Mouse (Mus musculus) thymus, adult 2 months (tissue): ENCODE data around the gene Aaas. TPM values are rescaled to one million over a fixed set of nuclear protein-coding genes. Genes with fewer than 3 reads are reported as not detected.

Experiments used
- DNase-seq: peaks from one replicate; pipeline ENCODE4 v3.0.0; 2021
- H3K27ac ChIP-seq: fragments of 200-500 bp; 2 replicates; pipeline ENCODE4 v1.5.1; 2012; ENCODE audit warnings: low read length, control low read depth; ENCODE audit not compliant: control insufficient read depth, insufficient read depth
- H3K27me3 ChIP-seq: fragments of 200-500 bp; 2 replicates; pipeline ENCODE4 v1.6.1; 2012; ENCODE audit warnings: mild to moderate bottlenecking, low read length, moderate library complexity, mixed read lengths; ENCODE audit not compliant: control insufficient read depth, insufficient read depth
- H3K36me3 ChIP-seq: fragments of 200-500 bp; 2 replicates; pipeline ENCODE4 v1.6.1; 2012; ENCODE audit warnings: mild to moderate bottlenecking, low read length, moderate library complexity; ENCODE audit not compliant: control insufficient read depth, insufficient read depth
- H3K4me1 ChIP-seq: fragments of 200-500 bp; replicated peaks from 2 replicates; pipeline ENCODE4 v1.6.1; 2012; ENCODE audit warnings: low read length; ENCODE audit not compliant: control insufficient read depth, insufficient read depth
- H3K4me3 ChIP-seq: fragments of 200-500 bp; 2 replicates; pipeline ENCODE4 v1.5.1; 2012; ENCODE audit warnings: mild to moderate bottlenecking, low read length, control low read depth, moderate library complexity; ENCODE audit not compliant: control insufficient read depth, insufficient read depth
- CTCF ChIP-seq: fragments of 200-500 bp; IDR thresholded peaks from 2 replicates; pipeline ENCODE4 v1.5.1; 2012; ENCODE audit warnings: mild to moderate bottlenecking, control low read depth, low read length, moderate library complexity, borderline replicate concordance; ENCODE audit not compliant: control insufficient read depth, poor library complexity, insufficient read depth; ENCODE audit errors: extremely low read depth
- POLR2A ChIP-seq: fragments of 200-500 bp; IDR thresholded peaks from 2 replicates; pipeline ENCODE4 v1.6.1; 2012; ENCODE audit warnings: mild to moderate bottlenecking, low read length, control low read depth, moderate library complexity; ENCODE audit not compliant: control insufficient read depth, poor library complexity, insufficient read depth; ENCODE audit errors: extremely low read depth
- whole genome bisulfite sequencing: fragments of 180-500 bp; shearing (Covaris S2); methylation state at CpG from one replicate; pipeline ENCODE4 v1.1.7; 2018; 5-methylcytosine and 5-hydroxymethylcytosine counted together
- polyA plus RNA-seq: library from polyadenylated mRNA; depleted of rRNA; stranded (reverse); fragments of >200 nt; gene quantifications from 2 replicates; pipeline ENCODE4 v1.2.3, GENCODE M21; 2012; rRNA removed

The Aaas gene
- polyA plus RNA-seq = 106 and 107 TPM in 2 replicates

DNA sequence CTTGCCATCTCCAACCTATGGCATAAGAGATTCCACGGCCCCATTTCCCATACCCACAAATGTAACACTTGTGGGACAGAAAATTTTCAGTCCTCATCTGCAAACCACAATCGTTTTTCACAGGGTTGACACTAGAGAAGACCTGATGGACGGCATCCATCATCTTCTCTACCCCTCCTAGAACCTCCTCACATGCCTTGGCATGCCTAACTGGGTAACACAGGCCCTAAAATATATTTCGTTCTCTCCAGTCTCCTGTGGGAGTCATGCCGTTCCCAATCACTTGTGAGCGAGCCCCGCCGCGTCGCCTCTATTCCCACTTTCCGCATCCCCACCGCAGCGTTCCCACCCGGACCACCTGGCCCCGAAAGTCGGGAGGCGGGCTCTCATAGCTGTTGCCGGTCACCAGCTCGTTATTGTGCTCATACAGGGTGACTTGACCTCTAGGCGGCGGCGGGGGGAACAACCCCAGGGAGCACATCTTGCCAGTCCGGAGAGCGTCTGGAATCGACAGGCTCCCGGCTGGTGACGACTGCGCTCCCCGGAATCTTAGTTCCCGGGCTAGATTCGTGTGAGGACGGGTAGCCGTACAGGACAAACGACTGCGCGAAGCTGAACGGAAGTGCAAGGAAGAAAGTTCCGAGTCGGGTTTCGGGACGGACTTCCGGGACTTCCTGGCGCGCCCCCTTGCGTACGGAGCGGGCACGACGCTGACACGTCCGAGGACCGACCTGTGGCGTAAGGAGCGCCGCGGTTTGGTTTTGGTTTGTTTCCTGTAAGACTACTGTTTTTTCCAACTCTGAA lies at the start of gene Aaas:
TSS of gene Aaas (minus strand) at position 634 of the 804 bp plus-strand sequence.
- peak; percentile 95 for DNase-seq
- no peak within 1 kb of the TSS for H3K27ac ChIP-seq
- under 1% methylated on average over 56 of the region's 56 CpGs for WGBS
- TF ChIP-seq POLR2A (peak; percentile 48; the same call in 1 of the 2 replicates), CTCF (peak; percentile 92)
- H3K27me3 ChIP-seq = peaks cover 4% of the 10 kb centered on the region; the same call in 1 of the 2 replicates
- H3K36me3 ChIP-seq = peaks cover 7% of the 10 kb centered on the region
- peaks cover 12% of the 10 kb centered on the region for H3K4me1 ChIP-seq
- H3K4me3 ChIP-seq = peak within 1 kb of the TSS; percentile 80

GRCm38 (mm10) chr15:102399229-102400221 lies 49.0 kb upstream of the Aaas start:
- H3K27me3 ChIP-seq = no peaks in the 10 kb centered on the region
- H3K36me3 ChIP-seq = no peaks in the 10 kb centered on the region
- peak overlapping the region; percentile 83 for H3K27ac ChIP-seq
- peak overlapping the region; percentile 85 for H3K4me3 ChIP-seq
- DNase-seq = peak; percentile 85
- 11% methylated on average over 34 of the region's 34 CpGs for WGBS
- peaks cover 14% of the 10 kb centered on the region for H3K4me1 ChIP-seq
- no peak for TF ChIP-seq CTCF
- TF ChIP-seq POLR2A = peak; percentile 84

GRCm38 (mm10) chr15:102398629-102399028 lies 48.1 kb upstream of the Aaas start:
- H3K4me3 ChIP-seq = no peak overlapping the region
- no peaks in the 10 kb centered on the region for H3K36me3 ChIP-seq
- H3K4me1 ChIP-seq = peaks cover 14% of the 10 kb centered on the region
- H3K27me3 ChIP-seq = no peaks in the 10 kb centered on the region
- WGBS = 86% methylated on average over 5 of the region's 5 CpGs
- TF ChIP-seq CTCF = no peak
- no peak for TF ChIP-seq POLR2A
- no peak for DNase-seq
- no peak overlapping the region for H3K27ac ChIP-seq

DNA sequence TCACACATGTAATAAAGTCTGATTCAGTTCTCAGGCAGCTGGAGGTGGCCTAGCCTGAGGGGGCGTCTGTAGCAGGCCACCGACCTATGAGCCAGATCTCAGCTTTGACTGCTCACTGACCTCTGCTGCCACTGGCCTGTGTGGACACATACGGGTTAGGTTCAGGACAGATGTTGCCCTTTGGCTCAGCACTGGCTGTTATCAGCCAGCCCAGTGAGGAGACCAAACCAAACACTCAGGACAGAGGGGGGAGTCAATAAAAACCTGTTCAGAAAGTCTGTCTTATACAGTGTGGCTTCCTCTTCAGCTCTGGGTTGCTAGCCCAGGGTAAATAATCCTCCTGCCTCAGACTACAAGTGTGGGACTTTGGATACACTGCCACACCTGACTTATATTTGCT lies 44.5 kb upstream of the Aaas start:
- Histone ChIP-seq H3K4me3 (no peak overlapping the region), H3K27me3 (no peaks in the 10 kb centered on the region), H3K27ac (no peak overlapping the region), H3K4me1 (peaks cover 11% of the 10 kb centered on the region), H3K36me3 (no peaks in the 10 kb centered on the region)
- 91% methylated on average over 3 of the region's 3 CpGs for WGBS
- no peak for DNase-seq
- TF ChIP-seq POLR2A = no peak

GRCm38 (mm10) chr15:102393584-102394014 lies 43.0 kb upstream of the Aaas start:
- Histone ChIP-seq H3K36me3 (no peaks in the 10 kb centered on the region), H3K27ac (no peak overlapping the region), H3K4me3 (no peak overlapping the region), H3K27me3 (no peaks in the 10 kb centered on the region), H3K4me1 (peaks cover 7% of the 10 kb centered on the region; the same call in 1 of the 2 replicates)
- TF ChIP-seq POLR2A = no peak
- no peak for TF ChIP-seq CTCF
- no peak for DNase-seq

GRCm38 (mm10) chr15:102392520-102392919 lies 41.9 kb upstream of the Aaas start:
- no peaks in the 10 kb centered on the region for H3K36me3 ChIP-seq
- H3K27ac ChIP-seq = no peak overlapping the region
- H3K4me1 ChIP-seq = peaks cover 8% of the 10 kb centered on the region; the same call in 1 of the 2 replicates
- no peaks in the 10 kb centered on the region for H3K27me3 ChIP-seq
- 86% methylated on average over 2 of the region's 2 CpGs for WGBS
- no peak overlapping the region for H3K4me3 ChIP-seq
- no peak for TF ChIP-seq CTCF
- TF ChIP-seq POLR2A = no peak
- DNase-seq = no peak
